ENCODE assay signal across 9 mouse cellular contexts in genomic region chr1:74855156-74855555, GRCm38 (mm10). TPM values are rescaled to one million over a fixed set of nuclear protein-coding genes. Genes with fewer than 3 reads are reported as not detected.
DNase-seq lines count a peak whose midpoint lies in the region; ATAC-seq and TF ChIP-seq lines count a peak whose summit lies in the region.
"Had no signal": no experiment of that assay in that cellular context is flagged by ENCODE, and none has a peak within 500 bp of the region (broad histone marks: within the 10 kb centered on the region; RNA-seq: fewer than 3 reads in every experiment).

No protein-coding gene starts in this region.

- H3K36me3 ChIP-seq in heart, embryonic 12.5 days = no peaks in the 10 kb centered on the region
- H3K36me3 ChIP-seq in CH12.LX (replicated peaks in 1 of 2; ENCODE audit: control insufficient read depth in 1 of 2, insufficient read depth in 1 of 2, low read length in 1 of 2) = no peaks in the 10 kb centered on the region
- H3K36me3 ChIP-seq in embryonic facial prominence, embryonic 13.5 days = no peaks in the 10 kb centered on the region
- H3K36me3 ChIP-seq in intestine, postnatal 0 days (ENCODE audit: control insufficient read depth, insufficient read depth) = no peaks in the 10 kb centered on the region
- no peaks in the 10 kb centered on the region for H3K36me3 ChIP-seq in small intestine, adult 2 months (ENCODE audit: control insufficient read depth, insufficient read depth, low read length)

- no peaks in the 10 kb centered on the region for H3K9me3 ChIP-seq in heart, embryonic 12.5 days (replicated peaks)
- peaks cover 14% of the 10 kb centered on the region for H3K9me3 ChIP-seq in CH12.LX (replicated peaks; ENCODE audit: low read length)
- H3K9me3 ChIP-seq in embryonic facial prominence, embryonic 13.5 days = no peaks in the 10 kb centered on the region
- no peaks in the 10 kb centered on the region for H3K9me3 ChIP-seq in intestine, postnatal 0 days (ENCODE audit: control insufficient read depth)

- H3K27me3 ChIP-seq in heart, embryonic 12.5 days (replicated peaks) = peaks cover 100% of the 10 kb centered on the region
- peaks cover 5% of the 10 kb centered on the region for H3K27me3 ChIP-seq in CH12.LX (replicated peaks)
- H3K27me3 ChIP-seq in embryonic facial prominence, embryonic 13.5 days = peaks cover 98% of the 10 kb centered on the region
- peaks cover 92% of the 10 kb centered on the region for H3K27me3 ChIP-seq in intestine, postnatal 0 days (replicated peaks; ENCODE audit: control insufficient read depth, insufficient read depth, low read length)
- H3K27me3 ChIP-seq in small intestine, adult 2 months (ENCODE audit: control insufficient read depth, insufficient read depth, low read length) = peaks cover 84% of the 10 kb centered on the region

- peaks cover 28% of the 10 kb centered on the region for H3K4me1 ChIP-seq in heart, embryonic 12.5 days (replicated peaks)
- peaks cover 6 to 54% of the 10 kb centered on the region in 2 experiments; a peak in 3 of 4 replicates for H3K4me1 ChIP-seq in CH12.LX (ENCODE audit: control insufficient read depth in 1 of 2, insufficient read depth in 2 of 2)
- peaks cover 39% of the 10 kb centered on the region for H3K4me1 ChIP-seq in embryonic facial prominence, embryonic 13.5 days
- 0 out of 2 replicates have a peak, but pooled peaks cover 7% of the 10 kb centered on the region for H3K4me1 ChIP-seq in intestine, postnatal 0 days (replicated peaks; ENCODE audit: control insufficient read depth, insufficient read depth, low read length)
- peaks cover 11% of the 10 kb centered on the region for H3K4me1 ChIP-seq in small intestine, adult 2 months (ENCODE audit: control insufficient read depth, insufficient read depth, insufficient read length, low read length)

- ATAC-seq in heart, embryonic 12.5 days (ENCODE audit: insufficient number of reproducible peaks, low FRiP score) = no peak
- ATAC-seq in embryonic facial prominence, embryonic 13.5 days (ENCODE audit: insufficient number of reproducible peaks, insufficient read depth, low FRiP score, low TSS enrichment, low read depth) = no peak
- peak; percentile 7; the same call in 1 of the 2 replicates for ATAC-seq in intestine, postnatal 0 days
- ATAC-seq: Patski had no signal

- dilution Hi-C loops in CH12.LX (cut with MboI; ENCODE audit: extremely low pct_ligation_motif_present, extremely low pct_unique_long_range_greater_than_20kb, low sequenced_read_pairs) = no loop called here

- under 1% methylated on average over 48 of the region's 48 CpGs for WGBS in heart, embryonic 12.5 days
- WGBS in embryonic facial prominence, embryonic 13.5 days = under 1% methylated on average over 45 of the region's 48 CpGs
- under 1% methylated on average over 40 of the region's 48 CpGs for WGBS in intestine, postnatal 0 days
- under 1% methylated on average over 48 of the region's 48 CpGs for WGBS in small intestine, adult 2 months

- H3K9ac ChIP-seq in heart, embryonic 12.5 days = peak overlapping the region; percentile 67
- H3K9ac ChIP-seq in CH12.LX (ENCODE audit: insufficient read depth, low read depth) = peak overlapping the region; percentile 41; the same call in 1 of the 2 replicates
- peak overlapping the region; percentile 69 for H3K9ac ChIP-seq in embryonic facial prominence, embryonic 13.5 days
- H3K9ac ChIP-seq in intestine, postnatal 0 days (ENCODE audit: low read depth, low read length) = 0 out of 2 replicates have a peak overlapping the region, but pooled peaks have one; percentile 22

- no peak for TF ChIP-seq RAD21 in CH12.LX (IDR thresholded peaks at IDR 0.05; ENCODE audit: low read depth, low read length)

- in situ Hi-C loops in CH12.LX (cut with MboI; ENCODE audit: low pct_ligation_motif_present, low pct_unique_long_range_greater_than_20kb, low sequenced_read_pairs) = no loop called here

- H3K4me3 ChIP-seq in heart, embryonic 12.5 days = peak overlapping the region; percentile 68
- H3K4me3 ChIP-seq in CH12.LX (replicated peaks in 1 of 3; ENCODE audit: low read depth in 2 of 3, low read length in 2 of 3, poor library complexity in 1 of 3) = peak overlapping the region in 2 of 3 experiments; percentile 47 to 51
- H3K4me3 ChIP-seq in embryonic facial prominence, embryonic 13.5 days = peak overlapping the region; percentile 65
- H3K4me3 ChIP-seq in intestine, postnatal 0 days (ENCODE audit: low read depth, low read length) = peak overlapping the region; percentile 57
- peak overlapping the region; percentile 54 for H3K4me3 ChIP-seq in small intestine, adult 2 months (ENCODE audit: low read depth, low read length)

- no peak for TF ChIP-seq CTCF in CH12.LX (conservative IDR thresholded peaks at IDR 0.05 in 1 of 2, IDR thresholded peaks at IDR 0.05 in 1 of 2; ENCODE audit: low read depth in 2 of 2, low read length in 2 of 2)
- no peak for TF ChIP-seq CTCF in intestine, postnatal 0 days (IDR thresholded peaks at IDR 0.05; ENCODE audit: low read depth)
- TF ChIP-seq CTCF in small intestine, adult 2 months (IDR thresholded peaks at IDR 0.05; ENCODE audit: extremely low read depth, insufficient read length, insufficient replicate concordance, low read depth, low read length) = no peak

- DNase-seq in heart, adult 8-10 months (ENCODE audit: low spot score) = no peak
- DNase-seq in CH12.LX (ENCODE audit: extremely low read depth) = no peak
- DNase-seq in adipocyte (ENCODE audit: low spot score) = no peak
- no peak for DNase-seq in layer of hippocampus, postnatal 10 days (ENCODE audit: low spot score in 2 of 2)

- no peaks in the 10 kb centered on the region for H3K79me2 ChIP-seq in CH12.LX (replicated peaks; ENCODE audit: control insufficient read depth, extremely low read depth, insufficient read depth, poor library complexity, severe bottlenecking)

- TF ChIP-seq EP300 in CH12.LX (IDR thresholded peaks at IDR 0.05; ENCODE audit: low read length) = no peak

- no peak for TF ChIP-seq POLR2A in CH12.LX (IDR thresholded peaks at IDR 0.05; ENCODE audit: low read depth, low read length)
- TF ChIP-seq POLR2A in small intestine, adult 2 months (IDR thresholded peaks at IDR 0.05; ENCODE audit: low read depth, low read length) = no peak

- H3K4me2 ChIP-seq in heart, embryonic 12.5 days = peak overlapping the region; percentile 98
- H3K4me2 ChIP-seq in CH12.LX (ENCODE audit: insufficient read depth, low read depth, poor library complexity, severe bottlenecking) = peak overlapping the region; percentile 67
- H3K4me2 ChIP-seq in embryonic facial prominence, embryonic 13.5 days = peak overlapping the region; percentile 98
- H3K4me2 ChIP-seq in intestine, postnatal 0 days (replicated peaks; ENCODE audit: low read depth) = peak overlapping the region; percentile 95

- no peak overlapping the region for H3K27ac ChIP-seq in heart, embryonic 12.5 days (ENCODE audit: poor library complexity, severe bottlenecking)
- no peak overlapping the region for H3K27ac ChIP-seq in CH12.LX (ENCODE audit: insufficient read depth, low read depth)
- H3K27ac ChIP-seq in embryonic facial prominence, embryonic 13.5 days = no peak overlapping the region
- H3K27ac ChIP-seq in intestine, postnatal 0 days (ENCODE audit: low read depth, low read length) = no peak overlapping the region
- no peak overlapping the region for H3K27ac ChIP-seq in small intestine, adult 2 months (ENCODE audit: insufficient read depth, low read depth, low read length)

TF ChIP-seq in CH12.LX, 34 proteins besides CTCF, POLR2A, EP300 and RAD21:
- no peak for TF ChIP-seq MYC (IDR thresholded peaks at IDR 0.05; ENCODE audit: low read depth, low read length)
- no peak for TF ChIP-seq JUN (IDR thresholded peaks at IDR 0.05; ENCODE audit: insufficient read depth, low read depth, low read length)
- TF ChIP-seq POLR2AphosphoS2 (IDR thresholded peaks at IDR 0.05; ENCODE audit: low read depth, low read length) = no peak

RNA-seq across cellular contexts. Expression of gene Cdk5r2, which starts 0.4 kb away (rescaled TPM):
- polyA plus RNA-seq in heart, embryonic 12.5 days (2016; fragmentation: Nextera tagmentation; extraction: Ambion mirVana) = not detected in 2 replicates
- total RNA-seq in heart, adult 8-10 months (2022) = under 1 TPM in 1 of 4 experiments, not detected in 3; 0.09 TPM
- total RNA-seq in CH12.LX (2012; rRNA removed) (0.04 TPM in 1 of 2 replicates, not detected in the other), CH12.LX (2014; rRNA removed) (not detected in 2 replicates)
- 0.23 and 0.24 TPM in 2 replicates for polyA plus RNA-seq in CH12.LX (2012; ENCODE audit: insufficient read length, low read depth)
- 0.10 and 0.14 TPM in 2 replicates for polyA plus RNA-seq in embryonic facial prominence, embryonic 13.5 days (2015; fragmentation: Nextera tagmentation; extraction: Ambion mirVana)
- polyA plus RNA-seq in intestine, postnatal 0 days (2015; fragmentation: Nextera tagmentation; extraction: Ambion mirVana) = 0.13 and 0.29 TPM in 2 replicates
- 1.2 and 2.1 TPM in 2 replicates for polyA plus RNA-seq in small intestine, adult 2 months (2012; rRNA removed)
- 100 to 1,000 TPM; 286 to 311 TPM for total RNA-seq in layer of hippocampus, postnatal 10 days (2021)
- polyA plus RNA-seq: Patski had no signal

RNA-seq across cellular contexts. Expression of gene Fev, which starts 30.1 kb away (rescaled TPM):
- polyA plus RNA-seq in heart, embryonic 12.5 days (2016; fragmentation: Nextera tagmentation; extraction: Ambion mirVana) = 3.9 and 4.0 TPM in 2 replicates
- not detected for total RNA-seq in heart, adult 8-10 months (2022)
- not detected in 2 replicates for total RNA-seq in CH12.LX (2012; rRNA removed)
- not detected in 2 replicates for total RNA-seq in CH12.LX (2014; rRNA removed)
- not detected in 2 replicates for polyA plus RNA-seq in CH12.LX (2012; ENCODE audit: insufficient read length, low read depth)
- polyA plus RNA-seq in embryonic facial prominence, embryonic 13.5 days (2015; fragmentation: Nextera tagmentation; extraction: Ambion mirVana) = not detected in 2 replicates
- 0.59 and 1.3 TPM in 2 replicates for polyA plus RNA-seq in intestine, postnatal 0 days (2015; fragmentation: Nextera tagmentation; extraction: Ambion mirVana)
- polyA plus RNA-seq in small intestine, adult 2 months (2012; rRNA removed) = 2.0 and 5.2 TPM in 2 replicates
- total RNA-seq in layer of hippocampus, postnatal 10 days (2021) = not detected
- polyA plus RNA-seq: Patski had no signal

RNA-seq across cellular contexts. Expression of gene Cryba2, which starts 37.8 kb away (rescaled TPM):
- not detected in 2 replicates for polyA plus RNA-seq in heart, embryonic 12.5 days (2016; fragmentation: Nextera tagmentation; extraction: Ambion mirVana)
- not detected for total RNA-seq in heart, adult 8-10 months (2022)
- total RNA-seq in CH12.LX (2012; rRNA removed) (0.55 TPM in 1 of 2 replicates, not detected in the other), CH12.LX (2014; rRNA removed) (not detected in 2 replicates)
- polyA plus RNA-seq in CH12.LX (2012; ENCODE audit: insufficient read length, low read depth) = 0.30 and 0.78 TPM in 2 replicates
- polyA plus RNA-seq in embryonic facial prominence, embryonic 13.5 days (2015; fragmentation: Nextera tagmentation; extraction: Ambion mirVana) = not detected in 2 replicates
- polyA plus RNA-seq in intestine, postnatal 0 days (2015; fragmentation: Nextera tagmentation; extraction: Ambion mirVana) = 0.71 and 1.2 TPM in 2 replicates
- polyA plus RNA-seq in small intestine, adult 2 months (2012; rRNA removed) = 0.86 and 1.1 TPM in 2 replicates
- total RNA-seq in layer of hippocampus, postnatal 10 days (2021) = under 1 TPM in 1 of 2 experiments, not detected in 1; 0.53 TPM
- polyA plus RNA-seq: Patski had no signal
